Mouse (Mus musculus): ENCODE measurements around the gene Tbx2.

DNA sequence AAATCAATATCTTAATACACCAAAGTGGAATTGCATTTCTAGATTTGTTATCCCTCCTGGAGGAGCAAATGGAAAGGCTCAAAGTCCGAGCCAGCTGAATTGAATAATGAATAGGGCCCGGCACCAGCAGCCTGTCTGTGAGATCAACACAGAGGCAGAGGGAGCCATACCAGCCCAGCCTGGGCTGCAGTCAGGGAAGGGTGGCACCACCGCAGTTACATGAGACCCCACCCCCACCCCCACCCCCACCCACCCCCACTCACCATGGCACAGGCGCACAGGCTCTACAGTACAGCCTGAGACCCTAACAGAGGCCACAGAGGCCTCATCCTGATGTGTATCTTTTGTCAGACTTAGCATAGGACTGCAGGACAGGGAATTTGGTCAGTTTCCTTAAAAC lies 17.7 kb upstream of the Tbx2 start:
- TF ChIP-seq POLR2A (IDR thresholded peaks at IDR 0.05; ENCODE audit: low read depth, low read length): no peak
- TF ChIP-seq CTCF (IDR thresholded peaks at IDR 0.05; ENCODE audit: borderline replicate concordance, insufficient read depth, low read length): no peak

Data from embryonic fibroblast, embryonic 13.5 days (primary cell).